Mouse (Mus musculus) central nervous system, embryonic 18 days (tissue): ENCODE data around the gene Slc6a8. TPM values are rescaled to one million over a fixed set of nuclear protein-coding genes. Genes with fewer than 3 reads are reported as not detected.

Source experiments
- polyA plus RNA-seq: library from polyadenylated mRNA; depleted of rRNA; stranded (reverse); fragments of >200 nt; gene quantifications from 2 replicates; pipeline ENCODE4 v1.2.3, GENCODE M21; 2012; rRNA removed

The Slc6a8 gene
- polyA plus RNA-seq = 62.3 and 69.2 TPM in 2 replicates

GRCm38 (mm10) chrX:73672879-73673618 is at the start of gene Slc6a8:
Gene Slc6a8 (plus strand): TSS chrX:73673150.

GRCm38 (mm10) chrX:73639255-73639675 is 33.7 kb upstream of the Slc6a8 start, which contains the start of gene Dusp9:
Gene Dusp9 (plus strand): TSS chrX:73639419.

GRCm38 (mm10) chrX:73659575-73660283 is 13.2 kb upstream of the Slc6a8 start, which contains the start of gene Pnck:
Gene Pnck (minus strand): TSS chrX:73660117.

GRCm38 (mm10) chrX:73716109-73716661 is 43.2 kb downstream of the Slc6a8 start, which contains the start of the genes Bcap31 and Abcd1:
Gene Bcap31 (minus strand): TSS chrX:73716175.
Gene Abcd1 (plus strand): TSS chrX:73716597.

Other genes with a start within 250 kb of the Slc6a8 start
- gene Trex2, start 237.8 kb upstream of the Slc6a8 start, polyA plus RNA-seq = 0.26 TPM in 1 of 2 replicates, not detected in the other
- gene Haus7, start 214.1 kb upstream of the Slc6a8 start, polyA plus RNA-seq = 46.5 and 50.4 TPM in 2 replicates
- 34.7 and 51.7 TPM in 2 replicates for gene Bgn, start 189.5 kb upstream of the Slc6a8 start, polyA plus RNA-seq
- 16.9 and 17.8 TPM in 2 replicates for gene Atp2b3, start 170.1 kb upstream of the Slc6a8 start, polyA plus RNA-seq
- 0.28 and 0.40 TPM in 2 replicates for gene Dusp9, start 33.7 kb upstream of the Slc6a8 start, polyA plus RNA-seq
- gene Pnck, start 13.0 kb upstream of the Slc6a8 start, polyA plus RNA-seq = 226 and 244 TPM in 2 replicates
- 53.9 and 62.7 TPM in 2 replicates for gene Bcap31, start 43.0 kb downstream of the Slc6a8 start, polyA plus RNA-seq
- gene Abcd1, start 43.4 kb downstream of the Slc6a8 start, polyA plus RNA-seq = 16.0 and 17.5 TPM in 2 replicates
- gene Plxnb3, start 83.9 kb downstream of the Slc6a8 start, polyA plus RNA-seq = 0.95 and 1.9 TPM in 2 replicates
- gene Srpk3, start 101.3 kb downstream of the Slc6a8 start, polyA plus RNA-seq = 0.61 and 4.7 TPM in 2 replicates
- 431 and 464 TPM in 2 replicates for gene Idh3g, start 113.7 kb downstream of the Slc6a8 start, polyA plus RNA-seq
- 161 and 178 TPM in 2 replicates for gene Ssr4, start 113.9 kb downstream of the Slc6a8 start, polyA plus RNA-seq
- gene Pdzd4, start 151.8 kb downstream of the Slc6a8 start, polyA plus RNA-seq = 133 and 139 TPM in 2 replicates
- not detected in 2 replicates for gene Avpr2, start 219.0 kb downstream of the Slc6a8 start, polyA plus RNA-seq
- 241 and 245 TPM in 2 replicates for gene L1cam, start 223.0 kb downstream of the Slc6a8 start, polyA plus RNA-seq
- 6.3 and 7.0 TPM in 2 replicates for gene Arhgap4, start 248.7 kb downstream of the Slc6a8 start, polyA plus RNA-seq
- 84.7 and 88.1 TPM in 2 replicates for gene Naa10, start 248.8 kb downstream of the Slc6a8 start, polyA plus RNA-seq